Mouse (Mus musculus): ENCODE data around the gene S100a16. TPM values are rescaled to one million over a fixed set of nuclear protein-coding genes. Genes with fewer than 3 reads are reported as not detected.

The S100a16 gene
- total RNA-seq (2015; ENCODE audit: low replicate concordance) (not detected in 2 replicates), total RNA-seq (2017; ENCODE audit: low replicate concordance) (not detected in 2 replicates)

- ATAC-seq (replicated peaks; ENCODE audit: low FRiP score, poor library complexity, severe bottlenecking): no peak
These were observed at the start of gene S100a16 for GRCm38 (mm10) chr3:90537141-90537904. S100a16 (plus strand) TSS chr3:90537254.

GRCm38 (mm10) chr3:90488576-90488975 is 48.5 kb upstream of the S100a16 start:
- no peak for ATAC-seq (replicated peaks; ENCODE audit: low FRiP score, poor library complexity, severe bottlenecking)

GRCm38 (mm10) chr3:90490696-90491256 is 46.3 kb upstream of the S100a16 start, which contains the start of gene Snapin:
Snapin (minus strand) TSS chr3:90491033.
- ATAC-seq (replicated peaks; ENCODE audit: low FRiP score, poor library complexity, severe bottlenecking): peak; percentile 98

- peak; percentile 31 for ATAC-seq (replicated peaks; ENCODE audit: low FRiP score, poor library complexity, severe bottlenecking)
These were observed 45.7 kb upstream of the S100a16 start for GRCm38 (mm10) chr3:90491350-90491749.

GRCm38 (mm10) chr3:90493831-90494540 is 43.1 kb upstream of the S100a16 start:
- ATAC-seq (replicated peaks; ENCODE audit: low FRiP score, poor library complexity, severe bottlenecking): no peak

GRCm38 (mm10) chr3:90495850-90496525 is 41.1 kb upstream of the S100a16 start:
- ATAC-seq (replicated peaks; ENCODE audit: low FRiP score, poor library complexity, severe bottlenecking): no peak

- no peak for ATAC-seq (replicated peaks; ENCODE audit: low FRiP score, poor library complexity, severe bottlenecking)
These were observed 39.5 kb upstream of the S100a16 start for GRCm38 (mm10) chr3:90497597-90497996.

- no peak for ATAC-seq (replicated peaks; ENCODE audit: low FRiP score, poor library complexity, severe bottlenecking)
These were observed 33.6 kb upstream of the S100a16 start for GRCm38 (mm10) chr3:90503444-90503843.

DNA sequence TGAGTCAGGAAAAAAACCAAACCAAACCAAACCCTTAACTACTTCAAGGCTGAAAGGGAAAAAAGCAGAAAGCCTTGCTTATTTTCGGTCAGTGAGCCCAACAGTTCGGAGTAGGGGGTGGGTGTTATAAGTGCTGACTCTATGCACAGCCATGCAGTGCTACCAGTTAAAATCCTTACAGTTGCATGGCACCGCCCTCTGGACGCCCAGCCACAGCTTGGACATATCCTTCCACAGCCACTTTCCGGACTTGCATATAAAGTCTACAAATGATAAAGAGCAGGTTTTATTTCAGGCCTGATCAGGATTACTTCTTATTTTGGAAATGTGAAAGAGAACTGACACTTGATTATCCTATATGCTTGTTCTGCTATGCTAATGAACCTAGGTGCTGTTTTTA is 31.8 kb upstream of the S100a16 start:
- ATAC-seq (replicated peaks; ENCODE audit: low FRiP score, poor library complexity, severe bottlenecking): no peak

GRCm38 (mm10) chr3:90506362-90506761 is 30.7 kb upstream of the S100a16 start:
- ATAC-seq (replicated peaks; ENCODE audit: low FRiP score, poor library complexity, severe bottlenecking): no peak

GRCm38 (mm10) chr3:90508287-90508949 is 28.6 kb upstream of the S100a16 start:
- no peak; the same call in 1 of the 2 replicates for ATAC-seq (replicated peaks; ENCODE audit: low FRiP score, poor library complexity, severe bottlenecking)

DNA sequence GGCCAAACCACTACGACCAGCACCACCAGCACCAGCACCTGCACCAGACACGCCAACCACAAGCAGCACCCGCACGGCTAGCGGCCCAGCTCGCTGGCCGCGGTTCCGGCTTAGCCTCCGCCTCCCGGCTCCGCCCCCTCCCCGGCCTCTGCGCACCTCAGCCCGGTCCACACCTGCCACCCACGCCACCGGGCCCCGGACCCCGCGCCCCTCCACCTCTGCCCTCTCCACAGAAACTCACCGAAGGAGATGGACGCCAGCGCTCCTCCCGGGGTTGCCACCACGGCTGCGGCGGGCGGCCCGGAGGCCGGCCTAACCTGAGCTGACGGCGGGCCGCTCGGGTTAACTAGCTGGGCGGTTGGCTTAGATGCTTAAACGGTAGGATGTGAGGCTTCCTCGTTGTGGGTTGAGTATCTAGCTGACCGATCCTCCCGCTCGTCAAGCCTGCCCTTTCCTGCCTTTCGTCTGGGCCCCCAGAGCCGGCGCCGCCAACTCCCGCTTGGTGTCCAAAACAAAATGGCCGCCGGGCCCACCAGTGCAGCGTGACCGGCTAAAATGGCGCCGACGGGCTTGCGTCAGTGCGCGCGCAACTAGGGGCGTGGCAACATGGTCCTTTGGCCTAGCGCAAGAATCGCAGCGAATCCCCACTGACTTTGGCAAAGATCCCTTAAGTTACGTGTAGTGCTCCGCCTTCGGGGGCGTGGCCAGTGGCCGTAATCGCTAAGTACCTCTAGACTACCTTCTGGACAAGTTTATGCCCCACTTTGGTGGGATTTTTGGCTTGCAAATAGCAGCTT is 27.9 kb upstream of the S100a16 start, which contains the start of gene Chtop:
TSS of gene Chtop (minus strand) at position 549 of the 797 bp plus-strand sequence.
- ATAC-seq (replicated peaks; ENCODE audit: low FRiP score, poor library complexity, severe bottlenecking): peak; percentile 89

GRCm38 (mm10) chr3:90509747-90510123 is 27.3 kb upstream of the S100a16 start:
- ATAC-seq (replicated peaks; ENCODE audit: low FRiP score, poor library complexity, severe bottlenecking): peak; percentile 11

- no peak for ATAC-seq (replicated peaks; ENCODE audit: low FRiP score, poor library complexity, severe bottlenecking)
These were observed 24.8 kb upstream of the S100a16 start for GRCm38 (mm10) chr3:90512276-90512675.

DNA sequence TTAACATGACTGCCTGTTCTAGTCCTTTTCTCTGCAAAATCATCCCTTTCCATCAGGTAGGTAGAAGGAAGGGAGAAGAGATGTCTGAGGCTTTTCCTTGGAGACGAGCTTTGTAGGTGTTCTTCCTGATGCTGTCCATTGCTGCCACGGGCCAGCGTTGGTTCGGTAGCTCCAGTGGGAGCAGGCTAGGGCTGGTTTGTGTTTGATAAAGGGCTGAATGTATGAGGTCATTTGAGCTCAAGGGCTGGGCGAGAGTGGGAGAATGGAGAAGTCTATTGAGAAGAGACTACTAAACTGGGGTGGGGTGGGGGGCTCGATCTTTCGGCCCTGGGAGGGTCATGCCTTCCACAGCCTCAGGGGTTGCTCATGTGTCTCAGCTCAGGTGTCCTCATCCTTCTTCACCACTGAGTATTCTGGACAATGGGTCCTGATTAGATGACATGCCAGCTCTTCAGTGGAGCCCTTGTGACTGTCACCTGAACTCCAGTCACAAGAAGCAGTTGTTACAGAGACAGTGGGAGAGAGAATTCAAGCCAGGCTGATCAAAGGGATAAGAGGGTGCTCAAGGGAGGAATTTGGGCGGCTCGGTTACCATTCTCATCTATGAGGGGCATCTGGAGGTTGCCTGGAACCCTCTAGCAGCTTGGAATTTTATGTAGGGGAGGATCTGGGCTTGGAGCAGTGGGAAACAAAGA is 24.0 kb upstream of the S100a16 start:
- no peak for ATAC-seq (replicated peaks; ENCODE audit: low FRiP score, poor library complexity, severe bottlenecking)

GRCm38 (mm10) chr3:90513796-90514590 is 23.1 kb upstream of the S100a16 start, which contains the start of the genes S100a1 and S100a13:
S100a1 (minus strand) TSS chr3:90514392.
S100a13 (plus strand) TSS chr3:90514435.
- ATAC-seq (replicated peaks; ENCODE audit: low FRiP score, poor library complexity, severe bottlenecking): peak; percentile 47

DNA sequence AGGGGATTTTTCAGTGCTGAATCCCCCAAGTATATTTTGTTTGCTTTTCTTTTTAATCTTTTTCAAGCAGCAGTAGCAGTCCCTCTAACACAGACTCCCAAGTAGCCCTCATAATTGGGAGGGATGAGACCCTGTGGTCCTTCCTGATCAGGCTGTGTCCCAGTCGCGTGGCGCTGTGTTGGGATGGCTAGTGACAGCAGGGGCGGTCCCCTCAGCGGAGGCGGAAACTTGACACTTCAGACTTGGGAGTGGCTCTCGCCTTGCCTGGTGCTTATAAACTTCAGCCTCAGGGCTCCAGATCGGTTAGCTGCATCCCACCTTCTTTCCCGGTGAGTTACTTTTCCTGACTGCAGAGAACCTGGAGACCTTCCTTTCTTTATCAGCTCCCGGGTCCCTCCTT is 22.4 kb upstream of the S100a16 start:
- ATAC-seq (replicated peaks; ENCODE audit: low FRiP score, poor library complexity, severe bottlenecking): peak; percentile 90
